Mouse (Mus musculus) kidney, embryonic 16.5 days (tissue): ENCODE data around the gene Card11. TPM values are rescaled to one million over a fixed set of nuclear protein-coding genes. Genes with fewer than 3 reads are reported as not detected.

Source experiments
- ATAC-seq: fragments of 200-750 bp; cut with Nextera tagmentation; 2 replicates; pipeline ENCODE4 v1.8.0; 2017; ENCODE audit warnings: moderate TSS enrichment; ENCODE audit not compliant: low FRiP score, low TSS enrichment
- H3K27ac ChIP-seq: fragments of 300-500 bp; sonication (generic); 2 replicates; pipeline ENCODE4 v1.5.1; 2014; ENCODE audit warnings: low read length
- H3K27me3 ChIP-seq: fragments of 300-500 bp; sonication (generic); 2 replicates; pipeline ENCODE4 v1.6.1; 2014; ENCODE audit warnings: low read length, control low read depth, mixed read lengths; ENCODE audit not compliant: insufficient read depth
- H3K36me3 ChIP-seq: fragments of 300-500 bp; sonication (generic); 2 replicates; pipeline ENCODE4 v1.6.1; 2014; ENCODE audit warnings: low read length, control low read depth, mixed read lengths; ENCODE audit not compliant: insufficient read depth
- H3K4me1 ChIP-seq: fragments of 300-500 bp; sonication (generic); 2 replicates; pipeline ENCODE4 v1.6.1; 2014; ENCODE audit warnings: low read length, control low read depth, mixed read lengths; ENCODE audit not compliant: insufficient read depth
- H3K4me2 ChIP-seq: fragments of 300-500 bp; sonication (generic); replicated peaks from 2 replicates; pipeline ENCODE4 v1.6.1; 2014; ENCODE audit warnings: low read depth, low read length
- H3K4me3 ChIP-seq: fragments of 300-500 bp; sonication (generic); 2 replicates; pipeline ENCODE4 v1.5.1; 2014; ENCODE audit warnings: mild to moderate bottlenecking, low read length
- H3K9ac ChIP-seq: fragments of 300-500 bp; sonication (generic); replicated peaks from 2 replicates; pipeline ENCODE4 v1.6.1; 2014; ENCODE audit warnings: low read length
- H3K9me3 ChIP-seq: fragments of 300-500 bp; sonication (generic); 2 replicates; pipeline ENCODE4 v1.6.1; 2016; ENCODE audit warnings: low read length, control low read depth
- WGBS: fragments of 180-500 bp; shearing (Covaris S2); extraction: QIAGEN DNeasy Blood & Tissue Kit; methylation state at CpG from one replicate; pipeline ENCODE4 v1.1.7; 2014; 5-methylcytosine and 5-hydroxymethylcytosine counted together
- polyA plus RNA-seq: library from polyadenylated mRNA; unstranded; fragments of >200 nt; fragmentation: Nextera tagmentation; extraction: Ambion mirVana; gene quantifications from 2 replicates; pipeline ENCODE4 v1.2.1, GENCODE M21; 2015

The Card11 gene
- polyA plus RNA-seq, 1 experiment from 2014 or later: 0.27 TPM

GRCm38 (mm10) chr5:140955666-140956065 is 44.7 kb downstream of the Card11 start:
- Histone ChIP-seq H3K9ac (no peak overlapping the region), H3K27ac (no peak overlapping the region), H3K27me3 (no peaks in the 10 kb centered on the region), H3K36me3 (no peaks in the 10 kb centered on the region), H3K4me1 (no peaks in the 10 kb centered on the region), H3K9me3 (no peaks in the 10 kb centered on the region), H3K4me3 (no peak overlapping the region), H3K4me2 (no peak overlapping the region)
- WGBS: 94% methylated on average over 1 of the region's 1 CpGs
- ATAC-seq: no peak

- WGBS: 81% methylated on average over 5 of the region's 5 CpGs
- ATAC-seq: no peak
- H3K27me3 ChIP-seq: no peaks in the 10 kb centered on the region
Observed at GRCm38 (mm10) chr5:140951801-140952200, 48.6 kb downstream of the Card11 start.

GRCm38 (mm10) chr5:140948009-140948408 is 52.4 kb downstream of the Card11 start:
- WGBS: 57% methylated on average over 10 of the region's 10 CpGs

More at GRCm38 (mm10) chr5:140951801-140952200, 48.6 kb downstream of the Card11 start:
- no peak overlapping the region for H3K4me2 ChIP-seq
- H3K4me1 ChIP-seq: no peaks in the 10 kb centered on the region
- no peaks in the 10 kb centered on the region for H3K36me3 ChIP-seq
- no peak overlapping the region for H3K27ac ChIP-seq
- no peaks in the 10 kb centered on the region for H3K9me3 ChIP-seq
- no peak overlapping the region for H3K4me3 ChIP-seq
- H3K9ac ChIP-seq: no peak overlapping the region

GRCm38 (mm10) chr5:140946034-140946433 is 54.3 kb downstream of the Card11 start:
- ATAC-seq: no peak
- no peak overlapping the region for H3K4me3 ChIP-seq
- no peaks in the 10 kb centered on the region for H3K27me3 ChIP-seq
- H3K9me3 ChIP-seq: no peaks in the 10 kb centered on the region
- H3K4me1 ChIP-seq: peaks cover 3% of the 10 kb centered on the region; the same call in 1 of the 2 replicates
- H3K27ac ChIP-seq: no peak overlapping the region
- no peak overlapping the region for H3K4me2 ChIP-seq
- H3K36me3 ChIP-seq: no peaks in the 10 kb centered on the region
- 79% methylated on average over 6 of the region's 6 CpGs for WGBS
- no peak overlapping the region for H3K9ac ChIP-seq

More at GRCm38 (mm10) chr5:140948009-140948408, 52.4 kb downstream of the Card11 start:
- H3K4me1 ChIP-seq: no peaks in the 10 kb centered on the region
- H3K36me3 ChIP-seq: no peaks in the 10 kb centered on the region
- H3K4me2 ChIP-seq: no peak overlapping the region
- no peak overlapping the region for H3K27ac ChIP-seq
- H3K4me3 ChIP-seq: no peak overlapping the region
- ATAC-seq: no peak
- no peak overlapping the region for H3K9ac ChIP-seq
- H3K27me3 ChIP-seq: no peaks in the 10 kb centered on the region
- no peaks in the 10 kb centered on the region for H3K9me3 ChIP-seq

- Histone ChIP-seq H3K4me1 (peaks cover 7% of the 10 kb centered on the region; the same call in 1 of the 2 replicates), H3K4me3 (no peak overlapping the region), H3K27me3 (no peaks in the 10 kb centered on the region), H3K9ac (no peak overlapping the region), H3K27ac (no peak overlapping the region), H3K4me2 (no peak overlapping the region), H3K9me3 (no peaks in the 10 kb centered on the region), H3K36me3 (no peaks in the 10 kb centered on the region)
- 63% methylated on average over 18 of the region's 18 CpGs for WGBS
- ATAC-seq: no peak
Observed at GRCm38 (mm10) chr5:140944382-140945125, 55.8 kb downstream of the Card11 start.

- no peaks in the 10 kb centered on the region for H3K27me3 ChIP-seq
- no peak overlapping the region for H3K4me2 ChIP-seq
- H3K9me3 ChIP-seq: no peaks in the 10 kb centered on the region
- H3K27ac ChIP-seq: no peak overlapping the region
- H3K36me3 ChIP-seq: no peaks in the 10 kb centered on the region
- no peak overlapping the region for H3K9ac ChIP-seq
- H3K4me1 ChIP-seq: peaks cover 7% of the 10 kb centered on the region; the same call in 1 of the 2 replicates
- WGBS: 42% methylated on average over 14 of the region's 14 CpGs
- no peak overlapping the region for H3K4me3 ChIP-seq
- no peak for ATAC-seq
Observed at GRCm38 (mm10) chr5:140940923-140941491, 59.4 kb downstream of the Card11 start.

GRCm38 (mm10) chr5:140940257-140940922 is 60.0 kb downstream of the Card11 start:
- Histone ChIP-seq H3K4me1 (peaks cover 7% of the 10 kb centered on the region; the same call in 1 of the 2 replicates), H3K4me2 (no peak overlapping the region), H3K36me3 (no peaks in the 10 kb centered on the region), H3K27me3 (no peaks in the 10 kb centered on the region), H3K9me3 (no peaks in the 10 kb centered on the region), H3K27ac (no peak overlapping the region), H3K9ac (no peak overlapping the region), H3K4me3 (no peak overlapping the region)
- 45% methylated on average over 5 of the region's 5 CpGs for WGBS
- no peak; the same call in 1 of the 2 replicates for ATAC-seq

- 58% methylated on average over 7 of the region's 7 CpGs for WGBS
- Histone ChIP-seq H3K9me3 (no peaks in the 10 kb centered on the region), H3K4me1 (peaks cover 7% of the 10 kb centered on the region; the same call in 1 of the 2 replicates), H3K4me2 (no peak overlapping the region), H3K9ac (no peak overlapping the region), H3K36me3 (no peaks in the 10 kb centered on the region), H3K27ac (no peak overlapping the region), H3K4me3 (no peak overlapping the region), H3K27me3 (no peaks in the 10 kb centered on the region)
- peak; percentile 71; the same call in 1 of the 2 replicates for ATAC-seq
Observed at GRCm38 (mm10) chr5:140936816-140937215, 63.6 kb downstream of the Card11 start.

GRCm38 (mm10) chr5:140935848-140936247 is 64.5 kb downstream of the Card11 start:
- H3K9me3 ChIP-seq: no peaks in the 10 kb centered on the region
- ATAC-seq: no peak
- 53% methylated on average over 3 of the region's 3 CpGs for WGBS

More at GRCm38 (mm10) chr5:140935848-140936247, 64.5 kb downstream of the Card11 start:
- no peaks in the 10 kb centered on the region for H3K27me3 ChIP-seq
- no peak overlapping the region for H3K4me3 ChIP-seq
- H3K9ac ChIP-seq: no peak overlapping the region
- H3K4me2 ChIP-seq: no peak overlapping the region
- no peaks in the 10 kb centered on the region for H3K36me3 ChIP-seq
- H3K27ac ChIP-seq: no peak overlapping the region
- H3K4me1 ChIP-seq: peaks cover 2% of the 10 kb centered on the region; the same call in 1 of the 2 replicates
